Mouse (Mus musculus) MEL (cell line): ENCODE data around the gene Xpo6. TPM values are rescaled to one million over a fixed set of nuclear protein-coding genes. Genes with fewer than 3 reads are reported as not detected.

Experiments used
- DNase-seq: peaks from one replicate; pipeline ENCODE4 v3.0.0; 2011; ENCODE audit warnings: low read depth, low spot score
- H3K27ac ChIP-seq: 2 replicates; pipeline ENCODE4 v1.5.1; 2012; ENCODE audit warnings: low read depth, mild to moderate bottlenecking, control low read depth, low read length, moderate library complexity; ENCODE audit not compliant: control insufficient read depth
- H3K27me3 ChIP-seq, 2 experiments: fragments of 150-350 bp in 1 of 2; sonication (generic) in 1 of 2; 2 replicates each; pipeline ENCODE4 v1.6.1; 2012; ENCODE audit warnings: low read length in 2 of 2, mild to moderate bottlenecking in 2 of 2, improper control_type of control experiment in 1 of 2, moderate library complexity in 1 of 2; ENCODE audit not compliant: insufficient read depth in 2 of 2, control insufficient read depth in 1 of 2
- H3K36me3 ChIP-seq, 2 experiments: 2 replicates each; pipeline ENCODE4 v1.6.1; 2012 to 2014; ENCODE audit warnings: low read length in 2 of 2, improper control_type of control experiment in 1 of 2, inconsistent platforms in 1 of 2, mild to moderate bottlenecking in 1 of 2; ENCODE audit not compliant: insufficient read depth in 2 of 2, control insufficient read depth in 1 of 2
- H3K4me1 ChIP-seq, 2 experiments: fragments of 150-350 bp in 1 of 2; sonication (generic) in 1 of 2; 2 replicates each; pipeline ENCODE4 v1.6.1; 2012; ENCODE audit warnings: low read length in 2 of 2, improper control_type of control experiment in 1 of 2, mild to moderate bottlenecking in 1 of 2; ENCODE audit not compliant: insufficient read depth in 2 of 2, control insufficient read depth in 1 of 2
- H3K4me3 ChIP-seq, 2 experiments: fragments of 150-350 bp in 1 of 2; sonication (generic) in 1 of 2; 2 replicates each; pipeline ENCODE4 v1.5.1; 2012; ENCODE audit warnings: low read depth in 2 of 2, low read length in 2 of 2, mild to moderate bottlenecking in 2 of 2, moderate library complexity in 2 of 2, control low read depth in 1 of 2, improper control_type of control experiment in 1 of 2; ENCODE audit not compliant: control insufficient read depth in 1 of 2, insufficient read depth in 1 of 2
- H3K79me2 ChIP-seq: 2 replicates; pipeline ENCODE4 v1.6.1; 2012; ENCODE audit warnings: mild to moderate bottlenecking, low read length, moderate library complexity; ENCODE audit not compliant: control insufficient read depth, poor library complexity, insufficient read depth
- H3K9ac ChIP-seq: 2 replicates; pipeline ENCODE4 v1.6.1; 2012; ENCODE audit warnings: low read depth, mild to moderate bottlenecking, control low read depth, low read length, moderate library complexity; ENCODE audit not compliant: control insufficient read depth, poor library complexity, severe bottlenecking
- H3K9me3 ChIP-seq: fragments of 150-350 bp; sonication (generic); replicated peaks from 2 replicates; pipeline ENCODE4 v1.6.1; 2012; ENCODE audit warnings: mild to moderate bottlenecking, low read length, improper control_type of control experiment, moderate library complexity; ENCODE audit not compliant: insufficient read depth
- BHLHE40 ChIP-seq: IDR thresholded peaks from 2 replicates; pipeline ENCODE4 v1.6.1; 2012; ENCODE audit warnings: low read depth, mild to moderate bottlenecking, inconsistent platforms, low read length, improper control_type of control experiment, borderline replicate concordance
- CHD2 ChIP-seq: IDR thresholded peaks from 2 replicates; pipeline ENCODE4 v1.6.1; 2011; ENCODE audit warnings: low read length, improper control_type of control experiment
- CTCF ChIP-seq, 3 experiments: IDR thresholded peaks in 2 of 3; conservative IDR thresholded peaks in 1 of 3; 2 replicates each; pipeline ENCODE4 v1.5.1; 2011 to 2012; ENCODE audit warnings: low read length in 3 of 3, low read depth in 2 of 3, mild to moderate bottlenecking in 2 of 3, improper control_type of control experiment in 1 of 3, inconsistent platforms in 1 of 3, mixed read lengths in 1 of 3, moderate library complexity in 1 of 3; ENCODE audit not compliant: control insufficient read depth in 1 of 3, insufficient read depth in 1 of 3, poor library complexity in 1 of 3, severe bottlenecking in 1 of 3
- EP300 ChIP-seq, 2 experiments: IDR thresholded peaks; 2 replicates each; pipeline ENCODE4 v1.6.1; 2011; ENCODE audit warnings: improper control_type of control experiment in 2 of 2, low read length in 2 of 2, low read depth in 1 of 2, mild to moderate bottlenecking in 1 of 2
- GABPA ChIP-seq: IDR thresholded peaks from 2 replicates; pipeline ENCODE4 v1.6.1; 2012; ENCODE audit warnings: low read depth, mild to moderate bottlenecking, inconsistent platforms, low read length, improper control_type of control experiment, moderate library complexity
- KAT2A ChIP-seq: conservative IDR thresholded peaks from 2 replicates; pipeline ENCODE4 v1.6.1; 2012; ENCODE audit warnings: low read depth, low read length, improper control_type of control experiment, inconsistent platforms
- MAFK ChIP-seq: IDR thresholded peaks from 2 replicates; pipeline ENCODE4 v1.6.1; 2011; ENCODE audit warnings: low read depth, mild to moderate bottlenecking, low read length, improper control_type of control experiment, borderline replicate concordance
- MAZ ChIP-seq: IDR thresholded peaks from 2 replicates; pipeline ENCODE4 v1.6.1; 2012; ENCODE audit warnings: low read depth, mild to moderate bottlenecking, inconsistent platforms, low read length, improper control_type of control experiment
- MEF2A ChIP-seq: IDR thresholded peaks from 2 replicates; pipeline ENCODE4 v1.6.1; 2014; ENCODE audit warnings: low read depth, mild to moderate bottlenecking, inconsistent platforms, low read length, improper control_type of control experiment; ENCODE audit not compliant: poor library complexity, insufficient replicate concordance, severe bottlenecking; ENCODE audit errors: extremely low read depth
- MYB ChIP-seq: IDR thresholded peaks from 2 replicates; pipeline ENCODE4 v1.6.1; 2011; ENCODE audit warnings: mild to moderate bottlenecking, low read depth, low read length, improper control_type of control experiment
- MYC ChIP-seq: IDR thresholded peaks from 2 replicates; pipeline ENCODE4 v1.6.1; 2011; ENCODE audit warnings: low read depth, mild to moderate bottlenecking, low read length, improper control_type of control experiment, moderate library complexity
- NELFE ChIP-seq: IDR thresholded peaks from 2 replicates; pipeline ENCODE4 v1.6.1; 2011; ENCODE audit warnings: low read depth, low read length, improper control_type of control experiment
- POLR2AphosphoS2 ChIP-seq: IDR thresholded peaks from 2 replicates; pipeline ENCODE4 v1.6.1; 2011; ENCODE audit warnings: low read length, improper control_type of control experiment
- POLR2AphosphoS5 ChIP-seq: IDR thresholded peaks from 2 replicates; pipeline ENCODE4 v1.6.1; 2012; ENCODE audit warnings: low read depth, borderline replicate concordance, mild to moderate bottlenecking, inconsistent platforms, low read length, moderate library complexity, mixed read lengths
- RCOR1 ChIP-seq: IDR thresholded peaks from 2 replicates; pipeline ENCODE4 v1.6.1; 2012; ENCODE audit warnings: low read depth, mild to moderate bottlenecking, inconsistent platforms, low read length, improper control_type of control experiment
- SMC3 ChIP-seq: IDR thresholded peaks from 2 replicates; pipeline ENCODE4 v1.6.1; 2011; ENCODE audit warnings: low read depth, low read length, improper control_type of control experiment
- TCF12 ChIP-seq: IDR thresholded peaks from 2 replicates; pipeline ENCODE4 v1.6.1; 2014; ENCODE audit warnings: low read depth, mild to moderate bottlenecking, inconsistent platforms, low read length, improper control_type of control experiment, moderate library complexity
- USF1 ChIP-seq: IDR thresholded peaks from 2 replicates; pipeline ENCODE4 v1.6.1; 2014; ENCODE audit warnings: low read depth, mild to moderate bottlenecking, inconsistent platforms, low read length, improper control_type of control experiment, moderate library complexity
- USF2 ChIP-seq, 2 experiments: IDR thresholded peaks; 2 replicates each; pipeline ENCODE4 v1.6.1; 2011 to 2012; ENCODE audit warnings: improper control_type of control experiment in 2 of 2, low read length in 2 of 2, borderline replicate concordance in 1 of 2, inconsistent platforms in 1 of 2, low read depth in 1 of 2, mild to moderate bottlenecking in 1 of 2; ENCODE audit not compliant: insufficient read depth in 1 of 2
- ZNF384 ChIP-seq: IDR thresholded peaks from 2 replicates; pipeline ENCODE4 v1.6.1; 2012; ENCODE audit warnings: low read depth, mild to moderate bottlenecking, inconsistent platforms, low read length, improper control_type of control experiment
- polyA plus RNA-seq, 2 experiments: library from polyadenylated mRNA; stranded (reverse) in 1 of 2; unstranded in 1 of 2; fragments of >175 nt in 1 of 2; fragments of >200 nt in 1 of 2; gene quantifications; 2 replicates each; pipeline versions ENCODE4 v1.2.1 to v1.2.4; 2012; ENCODE audit warnings: low replicate concordance in 2 of 2, low read depth in 1 of 2; ENCODE audit not compliant: insufficient read length in 2 of 2, insufficient read depth in 1 of 2, missing spikeins in 1 of 2
- total RNA-seq: library from RNA; depleted of rRNA; stranded (reverse); fragments of 300-350 nt; gene quantifications from 2 replicates; pipeline ENCODE4 v1.2.3, GENCODE M21; 2012

Gene Xpo6
- total and polyA plus RNA-seq, 3 experiments, result 89.3 to 365 (median 197) TPM

DNA sequence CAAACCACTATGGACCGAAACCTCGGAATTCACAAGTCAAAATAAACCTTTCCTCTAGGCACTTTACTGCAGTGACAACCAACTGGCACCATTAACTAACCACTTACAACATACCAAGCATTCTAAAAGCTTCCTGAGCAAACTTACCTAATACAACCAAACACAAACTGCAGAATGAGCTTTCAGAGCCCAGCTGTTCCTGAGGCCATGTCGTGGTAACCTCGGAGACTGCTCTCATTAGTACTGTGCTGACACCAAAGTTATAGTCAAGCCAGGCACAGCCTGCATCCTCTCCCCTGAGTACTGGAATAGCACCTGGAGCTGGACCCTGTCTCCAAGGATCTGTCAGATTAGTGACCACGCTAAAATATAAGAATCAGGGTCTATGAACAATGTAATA is 62.5 kb downstream of the Xpo6 start:
- H3K27me3 ChIP-seq, result no peaks in the 10 kb centered on the region
- no peaks in the 10 kb centered on the region for H3K79me2 ChIP-seq
- DNase-seq, result no peak
- no peaks in the 10 kb centered on the region for H3K4me1 ChIP-seq
- no peak overlapping the region for H3K27ac ChIP-seq
- no peaks in the 10 kb centered on the region for H3K9me3 ChIP-seq
- no peak for TF ChIP-seq RCOR1
- TF ChIP-seq MEF2A, result no peak
- TF ChIP-seq CTCF (IDR thresholded peaks at IDR 0.05 in 2 of 3, conservative IDR thresholded peaks at IDR 0.05 in 1 of 3; ENCODE audit: control insufficient read depth in 1 of 3, insufficient read depth in 1 of 3, low read depth in 2 of 3, low read length in 3 of 3, poor library complexity in 1 of 3, severe bottlenecking in 1 of 3), result no peak
- no peak for TF ChIP-seq EP300 (IDR thresholded peaks at IDR 0.05; ENCODE audit: low read depth in 1 of 2, low read length in 2 of 2)
- TF ChIP-seq SMC3, result no peak
- no peak for TF ChIP-seq NELFE
- no peak for TF ChIP-seq POLR2AphosphoS2
- TF ChIP-seq MAZ, result no peak
- no peak for TF ChIP-seq GABPA
- TF ChIP-seq MYC, result no peak
- H3K4me3 ChIP-seq, result no peak overlapping the region
- peaks cover 3 to 38% of the 10 kb centered on the region in 2 experiments; a peak in 3 of 4 replicates for H3K36me3 ChIP-seq
- no peak overlapping the region for H3K9ac ChIP-seq

DNA sequence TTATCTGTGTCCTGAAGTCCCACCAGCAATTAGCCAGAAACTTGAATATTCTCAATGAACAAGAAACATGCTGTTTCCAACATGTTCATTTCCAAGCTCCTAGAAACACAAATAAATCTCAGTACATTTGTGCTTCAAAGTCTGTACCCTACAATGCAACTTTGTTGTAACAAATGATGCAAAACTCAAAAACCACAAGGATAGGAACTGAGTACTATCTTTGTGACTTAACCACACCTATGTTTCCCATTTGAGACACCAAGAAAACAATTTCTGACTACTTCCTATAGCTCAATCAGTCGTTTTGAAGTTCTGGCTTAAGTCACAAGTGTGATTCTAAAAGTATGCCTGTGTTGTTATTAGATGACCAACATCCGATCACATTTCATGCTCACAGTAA is 64.9 kb downstream of the Xpo6 start:
- no peak for DNase-seq
- Histone ChIP-seq H3K9me3 (no peaks in the 10 kb centered on the region), H3K27ac (no peak overlapping the region), H3K27me3 (no peaks in the 10 kb centered on the region)
- TF ChIP-seq BHLHE40 (no peak), MAFK (no peak), CHD2 (no peak), POLR2AphosphoS5 (no peak), EP300 (IDR thresholded peaks at IDR 0.05; ENCODE audit: low read depth in 1 of 2, low read length in 2 of 2) (no peak), MYB (no peak), ZNF384 (no peak), USF2 (IDR thresholded peaks at IDR 0.05; ENCODE audit: borderline replicate concordance in 1 of 2, insufficient read depth in 1 of 2, low read depth in 1 of 2, low read length in 2 of 2) (no peak), USF1 (no peak), NELFE (no peak), KAT2A (no peak), CTCF (IDR thresholded peaks at IDR 0.05 in 2 of 3, conservative IDR thresholded peaks at IDR 0.05 in 1 of 3; ENCODE audit: control insufficient read depth in 1 of 3, insufficient read depth in 1 of 3, low read depth in 2 of 3, low read length in 3 of 3, poor library complexity in 1 of 3, severe bottlenecking in 1 of 3) (no peak), TCF12 (no peak)
- TF ChIP-seq, all 39 proteins: peak for 0
- H3K9ac ChIP-seq, result no peak overlapping the region
- H3K36me3 ChIP-seq, result peaks cover 3 to 28% of the 10 kb centered on the region in 2 experiments; a peak in 3 of 4 replicates
- no peaks in the 10 kb centered on the region for H3K79me2 ChIP-seq
- H3K4me3 ChIP-seq, result no peak overlapping the region
- H3K4me1 ChIP-seq, result no peaks in the 10 kb centered on the region
